In genomic region chr3:121369517-121369916, GRCm38 (mm10) we compare ENCODE assay signal across 10 mouse cellular contexts. TPM values are rescaled to one million over a fixed set of nuclear protein-coding genes. Genes with fewer than 3 reads are reported as not detected.
A peak's percentile ranks its signal among the peaks of the same experiment; 100 is the strongest.
DNase-seq lines count a peak whose midpoint lies in the region; ATAC-seq lines count a peak whose summit lies in the region.
"Had no signal": no experiment of that assay in that cellular context is flagged by ENCODE, and none has a peak within 500 bp of the region (broad histone marks: within the 10 kb centered on the region; RNA-seq: fewer than 3 reads in every experiment).

No protein-coding gene starts in this region.

- peak overlapping the region; percentile 20 for H3K4me3 ChIP-seq in megakaryocyte, embryonic 14.5 days (replicated peaks)
- H3K4me3 ChIP-seq: embryonic facial prominence, embryonic 12.5 days; hindbrain, embryonic 12.5 days had no signal

- H3K36me3 ChIP-seq in megakaryocyte, embryonic 14.5 days (replicated peaks; ENCODE audit: low read length), result peaks cover 1% of the 10 kb centered on the region
- H3K36me3 ChIP-seq: embryonic facial prominence, embryonic 12.5 days; hindbrain, embryonic 12.5 days had no signal

- H3K4me1 ChIP-seq in megakaryocyte, embryonic 14.5 days, result peaks cover 19% of the 10 kb centered on the region
- H3K4me1 ChIP-seq: hindbrain, embryonic 12.5 days had no signal

- no peak for ATAC-seq in frontal cortex, adult (ENCODE audit: low TSS enrichment)

- peak; percentile 70 for DNase-seq in 416B (ENCODE audit: low read depth)
- peak; percentile 80 to 83 for DNase-seq in B cell, adult 2 months
- peak; percentile 87 for DNase-seq in induced T-regulatory cell, adult 2 months (ENCODE audit: low read depth)
- no peak for DNase-seq in frontal cortex, adult 2 months (ENCODE audit: extremely low spot score in 1 of 2, low spot score in 1 of 2)
- no peak for DNase-seq in neural tube, embryonic 10.5 days (ENCODE audit: extremely low spot score, low spot score)
- DNase-seq: adrenal gland, adult 2 months had no signal

- 0 out of 2 replicates have a peak, but pooled peaks cover 3% of the 10 kb centered on the region for H3K9me3 ChIP-seq in megakaryocyte, embryonic 14.5 days
- H3K9me3 ChIP-seq: embryonic facial prominence, embryonic 12.5 days; hindbrain, embryonic 12.5 days had no signal

- H3K27me3 ChIP-seq in megakaryocyte, embryonic 14.5 days (replicated peaks), result peaks cover 6% of the 10 kb centered on the region
- H3K27me3 ChIP-seq: embryonic facial prominence, embryonic 12.5 days; hindbrain, embryonic 12.5 days had no signal

RNA-seq across cellular contexts. Expression of gene Cnn3, which starts 56.8 kb away (rescaled TPM):
- polyA plus RNA-seq in megakaryocyte, embryonic 14.5 days (2012; ENCODE audit: insufficient read depth, low replicate concordance), result 2.6 TPM in 1 of 2 replicates, not detected in the other
- polyA plus RNA-seq in frontal cortex, adult 2 months (2012; rRNA removed), result 188 and 193 TPM in 2 replicates

Comparison
In these comparisons a context has a peak if more than half of its experiments do, and no peak if none do; other contexts are left out.
1. DNase-seq: peak in 416B (single experiment), B cell, adult 2 months (2 of 2) and induced T-regulatory cell, adult 2 months (single experiment); none in frontal cortex, adult 2 months (0 of 2) and neural tube, embryonic 10.5 days (single experiment).
2. RNA of gene Cnn3, which starts 56.8 kb away (polyA plus RNA-seq): 188 to 193 TPM in frontal cortex, adult 2 months; 2.6 TPM in megakaryocyte, embryonic 14.5 days; every median in the first group is over 10 times any median in the second.